Comparison of ENCODE assay signal across 8 mouse cellular contexts in the genomic region with DNA sequence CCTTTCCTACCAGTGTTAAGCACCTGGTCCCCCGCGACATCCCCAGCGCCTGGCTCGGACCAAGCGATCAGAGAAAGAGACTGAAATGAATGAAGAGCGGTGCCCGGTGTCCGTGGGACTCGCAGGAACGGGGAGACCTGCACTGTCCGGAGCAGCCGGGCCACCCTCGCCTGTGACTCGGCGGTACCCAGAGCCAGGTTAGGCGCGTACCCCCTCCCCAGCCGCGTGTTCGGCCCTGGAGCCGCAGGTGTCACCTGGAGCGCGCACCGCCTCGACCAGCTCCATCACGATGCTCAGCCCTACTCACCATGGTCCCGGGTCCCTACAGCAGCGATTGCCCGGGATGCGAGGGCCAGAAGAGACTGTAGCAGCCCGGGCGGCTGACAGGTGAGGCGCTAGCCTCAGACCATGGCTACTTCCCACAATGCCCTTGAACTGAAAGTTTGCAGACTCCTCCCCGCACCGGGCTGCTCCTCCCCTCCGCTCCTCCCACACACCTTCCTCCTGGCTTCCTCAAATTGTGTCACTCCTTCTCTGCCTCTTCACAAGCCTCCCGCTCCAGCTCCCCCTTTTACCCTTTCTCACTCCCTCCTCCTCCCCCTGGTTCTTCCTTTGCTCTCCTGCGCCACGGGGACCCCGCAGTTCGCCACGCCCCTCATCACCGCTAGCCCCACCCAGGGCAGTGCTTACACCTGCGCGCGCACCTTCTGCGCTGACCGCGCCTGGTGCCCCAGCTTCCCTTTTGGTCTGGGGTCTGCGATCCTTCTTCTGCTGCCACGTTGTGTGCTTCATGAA. TPM values are rescaled to one million over a fixed set of nuclear protein-coding genes. Genes with fewer than 3 reads are reported as not detected.
A peak's percentile ranks its signal among the peaks of the same experiment; 100 is the strongest.
DNase-seq lines count a peak whose midpoint lies in the region; ATAC-seq and TF ChIP-seq lines count a peak whose summit lies in the region.

A gene (minus strand): TSS at position 430 of the 795 bp plus-strand sequence.

- TF ChIP-seq CTCF in hindbrain, postnatal 0 days (IDR thresholded peaks at IDR 0.05; ENCODE audit: low read depth): no peak

- peak; percentile 55 for DNase-seq in MEL-GATA-1-ER (ENCODE audit: extremely low read depth, low read depth)
- DNase-seq in c-Kit-positive CD71-positive TER-119-positive erythroid progenitor cells, embryonic 14.5 days (ENCODE audit: low spot score): peak; percentile 58
- DNase-seq in hindbrain, postnatal 0 days (ENCODE audit: low spot score): peak; percentile 60
- peak; percentile 38 to 52 for DNase-seq in left cerebral cortex, postnatal 36 days (ENCODE audit: low spot score in 2 of 2)
- peak; percentile 73 for DNase-seq in mesoderm, embryonic 11.5 days (ENCODE audit: low read depth, low spot score)
- DNase-seq in right cerebral cortex, postnatal 14 days: peak; percentile 28
- DNase-seq in urinary bladder, postnatal 25 days (ENCODE audit: low spot score): peak; percentile 69

- H3K9me3 ChIP-seq in forebrain, embryonic 12.5 days: no peaks in the 10 kb centered on the region
- no peaks in the 10 kb centered on the region for H3K9me3 ChIP-seq in hindbrain, postnatal 0 days (ENCODE audit: low read length)

- H3K9ac ChIP-seq in forebrain, embryonic 12.5 days: peak within 1 kb of the TSS; percentile 51
- H3K9ac ChIP-seq in hindbrain, postnatal 0 days (replicated peaks; ENCODE audit: low read length): peak within 1 kb of the TSS; percentile 31; the same call in 1 of the 2 replicates

- H3K36me3 ChIP-seq in forebrain, embryonic 12.5 days (replicated peaks): no peaks in the 10 kb centered on the region
- no peaks in the 10 kb centered on the region for H3K36me3 ChIP-seq in hindbrain, postnatal 0 days (ENCODE audit: insufficient read depth, low read length)

- H3K4me3 ChIP-seq in forebrain, embryonic 12.5 days (replicated peaks): peak within 1 kb of the TSS; percentile 62
- peak within 1 kb of the TSS; percentile 60 for H3K4me3 ChIP-seq in hindbrain, postnatal 0 days (ENCODE audit: low read length)

- H3K4me1 ChIP-seq in forebrain, embryonic 12.5 days: peaks cover 17% of the 10 kb centered on the region
- H3K4me1 ChIP-seq in hindbrain, postnatal 0 days (ENCODE audit: insufficient read depth, low read length): no peaks in the 10 kb centered on the region

- intact Hi-C loops in left cerebral cortex, postnatal 36 days (cut with DNase I): no loop called here

- H3K27ac ChIP-seq in forebrain, embryonic 12.5 days: no peak within 1 kb of the TSS
- no peak within 1 kb of the TSS for H3K27ac ChIP-seq in hindbrain, postnatal 0 days

- H3K4me2 ChIP-seq in forebrain, embryonic 12.5 days: peak within 1 kb of the TSS; percentile 99
- H3K4me2 ChIP-seq in hindbrain, postnatal 0 days (ENCODE audit: low read depth, low read length): peak within 1 kb of the TSS; percentile 88

- peaks cover 39% of the 10 kb centered on the region for H3K27me3 ChIP-seq in forebrain, embryonic 12.5 days
- H3K27me3 ChIP-seq in hindbrain, postnatal 0 days (ENCODE audit: insufficient read depth, low read length): no peaks in the 10 kb centered on the region

- WGBS in forebrain, embryonic 12.5 days: under 1% methylated on average over 51 of the region's 51 CpGs
- under 1% methylated on average over 51 of the region's 51 CpGs for WGBS in hindbrain, postnatal 0 days

- ATAC-seq in forebrain, embryonic 12.5 days (ENCODE audit: low FRiP score): peak; percentile 88
- peak; percentile 92 for ATAC-seq in hindbrain, postnatal 0 days

RNA-seq across cellular contexts. Expression of the gene that starts here (rescaled TPM):
- 0.15 TPM in 1 of 2 replicates, not detected in the other for polyA plus RNA-seq in forebrain, embryonic 12.5 days (2016; fragmentation: Nextera tagmentation; extraction: Ambion mirVana)
- total RNA-seq in hindbrain, postnatal 0 days (2014; rRNA removed): 1.1 and 2.0 TPM in 2 replicates
- polyA plus RNA-seq in hindbrain, postnatal 0 days (2015; fragmentation: Nextera tagmentation; extraction: Ambion mirVana): 0.15 and 0.16 TPM in 2 replicates
- 1 to 10 TPM; 2.5 to 4.4 TPM for total RNA-seq in left cerebral cortex, postnatal 36 days (2021)

Comparison
In these comparisons a context has a peak if more than half of its experiments do, and no peak if none do; other contexts are left out.
1. Peak in ATAC-seq, H3K4me3 ChIP-seq, H3K9ac ChIP-seq and H3K4me2 ChIP-seq in forebrain, embryonic 12.5 days; RNA of the gene not detected or under 1 TPM.